8 mouse cellular contexts compared by ENCODE assay signal in genomic region chr8:56551361-56551852, GRCm38 (mm10). TPM values are rescaled to one million over a fixed set of nuclear protein-coding genes. Genes with fewer than 3 reads are reported as not detected.
DNase-seq lines count a peak whose midpoint lies in the region; ATAC-seq and TF ChIP-seq lines count a peak whose summit lies in the region.

No protein-coding gene starts in this region.

- no peak for TF ChIP-seq EP300 in lung, postnatal 0 days (IDR thresholded peaks at IDR 0.05)

- no peaks in the 10 kb centered on the region for H3K9me3 ChIP-seq in hindbrain, embryonic 10.5 days
- H3K9me3 ChIP-seq in lung, postnatal 0 days (ENCODE audit: low read length): no peaks in the 10 kb centered on the region

- peak; percentile 94 for DNase-seq in Muller cell, postnatal 12 days (ENCODE audit: inconsistent ontology term)
- DNase-seq in cerebellum, adult 9-10 months: peak; percentile 93
- peak; percentile 79 for DNase-seq in hindbrain, embryonic 10.5 days (ENCODE audit: low spot score)
- DNase-seq in layer of hippocampus, adult 9-11 months: peak; percentile 95
- peak; percentile 96 for DNase-seq in lung, postnatal 0 days (ENCODE audit: low spot score)
- peak; percentile 80 for DNase-seq in retina, adult 2 months (ENCODE audit: low read depth, low spot score)
- DNase-seq in thymus, postnatal 36 days: peak; percentile 81 to 84

- no peaks in the 10 kb centered on the region for H3K36me3 ChIP-seq in hindbrain, embryonic 10.5 days
- H3K36me3 ChIP-seq in lung, postnatal 0 days (ENCODE audit: insufficient read depth, low read length): no peaks in the 10 kb centered on the region

- peak; percentile 95 for ATAC-seq in frontal cortex, adult (ENCODE audit: low TSS enrichment)
- ATAC-seq in lung, postnatal 0 days: peak; percentile 98

- peaks cover 16% of the 10 kb centered on the region for H3K4me1 ChIP-seq in hindbrain, embryonic 10.5 days (replicated peaks)
- H3K4me1 ChIP-seq in lung, postnatal 0 days (ENCODE audit: insufficient read depth, low read depth, low read length): peaks cover 4% of the 10 kb centered on the region; the same call in 1 of the 2 replicates

- peak overlapping the region; percentile 93 for H3K27ac ChIP-seq in hindbrain, embryonic 10.5 days
- peak overlapping the region; percentile 92 for H3K27ac ChIP-seq in lung, postnatal 0 days (ENCODE audit: low read length)

- H3K4me2 ChIP-seq in lung, postnatal 0 days (replicated peaks; ENCODE audit: low read depth, low read length): peak overlapping the region; percentile 61

- WGBS in hindbrain, embryonic 10.5 days: under 1% methylated on average over 28 of the region's 28 CpGs
- under 1% methylated on average over 28 of the region's 28 CpGs for WGBS in lung, postnatal 0 days

- no peaks in the 10 kb centered on the region for H3K27me3 ChIP-seq in hindbrain, embryonic 10.5 days (ENCODE audit: insufficient read depth, poor library complexity, severe bottlenecking)
- H3K27me3 ChIP-seq in lung, postnatal 0 days (replicated peaks; ENCODE audit: insufficient read depth, low read length): no peaks in the 10 kb centered on the region

- peak overlapping the region; percentile 71 for H3K9ac ChIP-seq in lung, postnatal 0 days (replicated peaks; ENCODE audit: low read depth)

- no peak for TF ChIP-seq CTCF in lung, postnatal 0 days (IDR thresholded peaks at IDR 0.05)

- H3K4me3 ChIP-seq in hindbrain, embryonic 10.5 days: peak overlapping the region; percentile 87
- peak overlapping the region; percentile 100 for H3K4me3 ChIP-seq in lung, postnatal 0 days (ENCODE audit: low read depth, low read length)

RNA-seq across cellular contexts. Expression of gene Fbxo8, which starts 0.5 kb away (rescaled TPM):
- polyA plus RNA-seq in hindbrain, embryonic 10.5 days (2016; fragmentation: Nextera tagmentation; extraction: Ambion mirVana): 29.7 and 30.9 TPM in 2 replicates
- 49.7 and 49.9 TPM in 2 replicates for polyA plus RNA-seq in lung, postnatal 0 days (2015; fragmentation: Nextera tagmentation; extraction: Ambion mirVana)

RNA-seq across cellular contexts. Expression of gene Cep44, which starts 0.6 kb away (rescaled TPM):
- 33.9 and 35.0 TPM in 2 replicates for polyA plus RNA-seq in hindbrain, embryonic 10.5 days (2016; fragmentation: Nextera tagmentation; extraction: Ambion mirVana)
- polyA plus RNA-seq in lung, postnatal 0 days (2015; fragmentation: Nextera tagmentation; extraction: Ambion mirVana): 25.8 and 26.5 TPM in 2 replicates

Comparison
In these comparisons a context has a peak if more than half of its experiments do, and no peak if none do; other contexts are left out.
1. Peak in every context shown above with its lines: DNase-seq, ATAC-seq, H3K4me3 ChIP-seq and H3K27ac ChIP-seq.